Mouse (Mus musculus): ENCODE results near the gene Arl4a.

Arl4a gene

GRCm38 (mm10) chr12:40037876-40038463 is at the start of gene Arl4a:
TSS of gene Arl4a (minus strand) at chr12:40038025.
- peak; percentile 92 for DNase-seq (ENCODE audit: low spot score)

GRCm38 (mm10) chr12:40085731-40086322 is 48.0 kb upstream of the Arl4a start:
- DNase-seq (ENCODE audit: low spot score): no peak

- no peak for DNase-seq (ENCODE audit: low spot score)
These were observed 44.8 kb upstream of the Arl4a start for GRCm38 (mm10) chr12:40082453-40083238.

GRCm38 (mm10) chr12:40082048-40082447 is 44.2 kb upstream of the Arl4a start:
- DNase-seq (ENCODE audit: low spot score): no peak

GRCm38 (mm10) chr12:40073660-40074059 is 35.8 kb upstream of the Arl4a start:
- no peak for DNase-seq (ENCODE audit: low spot score)

- no peak for DNase-seq (ENCODE audit: low spot score)
These were observed 9.2 kb upstream of the Arl4a start for GRCm38 (mm10) chr12:40047024-40047423.

GRCm38 (mm10) chr12:40043816-40044585 is 6.2 kb upstream of the Arl4a start:
- no peak for DNase-seq (ENCODE audit: low spot score)

GRCm38 (mm10) chr12:40040067-40040466 is 2.2 kb upstream of the Arl4a start:
- peak; percentile 15 for DNase-seq (ENCODE audit: low spot score)

GRCm38 (mm10) chr12:40037226-40037813 is 505 bp downstream of the Arl4a start:
- DNase-seq (ENCODE audit: low spot score): peak; percentile 97

GRCm38 (mm10) chr12:40036666-40037065 is 1.2 kb downstream of the Arl4a start:
- peak; percentile 7 for DNase-seq (ENCODE audit: low spot score)

GRCm38 (mm10) chr12:40035506-40035905 is 2.3 kb downstream of the Arl4a start:
- DNase-seq (ENCODE audit: low spot score): no peak

- no peak for DNase-seq (ENCODE audit: low spot score)
These were observed 8.6 kb downstream of the Arl4a start for GRCm38 (mm10) chr12:40029201-40029600.

GRCm38 (mm10) chr12:40027846-40028245 is 10.0 kb downstream of the Arl4a start:
- DNase-seq (ENCODE audit: low spot score): no peak

- no peak for DNase-seq (ENCODE audit: low spot score)
These were observed 10.4 kb downstream of the Arl4a start for GRCm38 (mm10) chr12:40027444-40027843.

GRCm38 (mm10) chr12:40023918-40024317 is 13.9 kb downstream of the Arl4a start:
- DNase-seq (ENCODE audit: low spot score): no peak

- DNase-seq (ENCODE audit: low spot score): no peak
These were observed 14.7 kb downstream of the Arl4a start for GRCm38 (mm10) chr12:40023014-40023642.

- DNase-seq (ENCODE audit: low spot score): no peak
These were observed 15.5 kb downstream of the Arl4a start for GRCm38 (mm10) chr12:40022344-40022743.

GRCm38 (mm10) chr12:40017955-40018505 is 19.8 kb downstream of the Arl4a start:
- DNase-seq (ENCODE audit: low spot score): no peak

GRCm38 (mm10) chr12:40016648-40017460 is 21.0 kb downstream of the Arl4a start:
- peak; percentile 34 for DNase-seq (ENCODE audit: low spot score)

GRCm38 (mm10) chr12:40016068-40016467 is 21.8 kb downstream of the Arl4a start:
- no peak for DNase-seq (ENCODE audit: low spot score)
